Mouse (Mus musculus): ENCODE data around the gene Clec11a. TPM values are rescaled to one million over a fixed set of nuclear protein-coding genes. Genes with fewer than 3 reads are reported as not detected.

The Clec11a gene
- polyA plus RNA-seq, 1 experiment, result 1.8 TPM

- no peaks in the 10 kb centered on the region for H3K36me3 ChIP-seq (replicated peaks; ENCODE audit: low read length)
- TF ChIP-seq GATA1 (IDR thresholded peaks at IDR 0.05; ENCODE audit: borderline replicate concordance, low read length) (no peak), FLI1 (IDR thresholded peaks at IDR 0.05; ENCODE audit: low read length) (no peak)
- H3K4me1 ChIP-seq, result no peaks in the 10 kb centered on the region
- no peak overlapping the region for H3K4me3 ChIP-seq (replicated peaks)
- H3K9me3 ChIP-seq, result no peaks in the 10 kb centered on the region
- H3K27me3 ChIP-seq (replicated peaks), result peaks cover 79% of the 10 kb centered on the region
Measured at GRCm38 (mm10) chr7:44326614-44327013, 19.9 kb upstream of the Clec11a start.

GRCm38 (mm10) chr7:44322290-44322689, 15.6 kb upstream of the Clec11a start:
- H3K9me3 ChIP-seq, result no peaks in the 10 kb centered on the region
- H3K27me3 ChIP-seq (replicated peaks), result peaks cover 80% of the 10 kb centered on the region

GRCm38 (mm10) chr7:44320886-44321285, 14.2 kb upstream of the Clec11a start:
- Histone ChIP-seq H3K36me3 (replicated peaks; ENCODE audit: low read length) (no peaks in the 10 kb centered on the region), H3K9me3 (no peaks in the 10 kb centered on the region), H3K27me3 (replicated peaks) (peaks cover 79% of the 10 kb centered on the region), H3K4me3 (replicated peaks) (no peak overlapping the region), H3K4me1 (no peaks in the 10 kb centered on the region)
- TF ChIP-seq FLI1 (IDR thresholded peaks at IDR 0.05; ENCODE audit: low read length) (no peak), GATA1 (IDR thresholded peaks at IDR 0.05; ENCODE audit: borderline replicate concordance, low read length) (no peak)

More at GRCm38 (mm10) chr7:44322290-44322689, 15.6 kb upstream of the Clec11a start:
- Histone ChIP-seq H3K4me3 (replicated peaks) (no peak overlapping the region), H3K4me1 (no peaks in the 10 kb centered on the region), H3K36me3 (replicated peaks; ENCODE audit: low read length) (no peaks in the 10 kb centered on the region)
- TF ChIP-seq GATA1 (IDR thresholded peaks at IDR 0.05; ENCODE audit: borderline replicate concordance, low read length), result no peak
- TF ChIP-seq FLI1 (IDR thresholded peaks at IDR 0.05; ENCODE audit: low read length), result no peak

- Histone ChIP-seq H3K4me3 (replicated peaks) (no peak overlapping the region), H3K36me3 (replicated peaks; ENCODE audit: low read length) (no peaks in the 10 kb centered on the region), H3K4me1 (no peaks in the 10 kb centered on the region), H3K9me3 (no peaks in the 10 kb centered on the region), H3K27me3 (replicated peaks) (peaks cover 74% of the 10 kb centered on the region)
- no peak for TF ChIP-seq GATA1 (IDR thresholded peaks at IDR 0.05; ENCODE audit: borderline replicate concordance, low read length)
- TF ChIP-seq FLI1 (IDR thresholded peaks at IDR 0.05; ENCODE audit: low read length), result no peak
Measured at GRCm38 (mm10) chr7:44317913-44318312, 11.2 kb upstream of the Clec11a start.

GRCm38 (mm10) chr7:44312484-44312883, 5.8 kb upstream of the Clec11a start:
- Histone ChIP-seq H3K4me3 (replicated peaks) (no peak overlapping the region), H3K4me1 (peaks cover 19% of the 10 kb centered on the region), H3K27me3 (replicated peaks) (peaks cover 91% of the 10 kb centered on the region), H3K9me3 (no peaks in the 10 kb centered on the region), H3K36me3 (replicated peaks; ENCODE audit: low read length) (no peaks in the 10 kb centered on the region)
- no peak for TF ChIP-seq FLI1 (IDR thresholded peaks at IDR 0.05; ENCODE audit: low read length)
- TF ChIP-seq GATA1 (IDR thresholded peaks at IDR 0.05; ENCODE audit: borderline replicate concordance, low read length), result no peak

- Histone ChIP-seq H3K9me3 (no peaks in the 10 kb centered on the region), H3K4me3 (replicated peaks) (no peak overlapping the region), H3K4me1 (peaks cover 20% of the 10 kb centered on the region), H3K36me3 (replicated peaks; ENCODE audit: low read length) (no peaks in the 10 kb centered on the region), H3K27me3 (replicated peaks) (peaks cover 92% of the 10 kb centered on the region)
- TF ChIP-seq GATA1 (IDR thresholded peaks at IDR 0.05; ENCODE audit: borderline replicate concordance, low read length) (no peak), FLI1 (IDR thresholded peaks at IDR 0.05; ENCODE audit: low read length) (no peak)
Measured at GRCm38 (mm10) chr7:44311713-44312304, 5.1 kb upstream of the Clec11a start.

GRCm38 (mm10) chr7:44310878-44311712, 4.4 kb upstream of the Clec11a start:
- Histone ChIP-seq H3K36me3 (replicated peaks; ENCODE audit: low read length) (no peaks in the 10 kb centered on the region), H3K27me3 (replicated peaks) (peaks cover 90% of the 10 kb centered on the region), H3K4me1 (peaks cover 27% of the 10 kb centered on the region), H3K4me3 (replicated peaks) (peak overlapping the region; percentile 81), H3K9me3 (no peaks in the 10 kb centered on the region)
- TF ChIP-seq FLI1 (IDR thresholded peaks at IDR 0.05; ENCODE audit: low read length) (no peak), GATA1 (IDR thresholded peaks at IDR 0.05; ENCODE audit: borderline replicate concordance, low read length) (no peak)

- H3K36me3 ChIP-seq (replicated peaks; ENCODE audit: low read length), result no peaks in the 10 kb centered on the region
- H3K4me3 ChIP-seq (replicated peaks), result peak overlapping the region; percentile 81
- no peak for TF ChIP-seq FLI1 (IDR thresholded peaks at IDR 0.05; ENCODE audit: low read length)
- no peak for TF ChIP-seq GATA1 (IDR thresholded peaks at IDR 0.05; ENCODE audit: borderline replicate concordance, low read length)
- peaks cover 83% of the 10 kb centered on the region for H3K27me3 ChIP-seq (replicated peaks)
- H3K4me1 ChIP-seq, result peaks cover 35% of the 10 kb centered on the region
- no peaks in the 10 kb centered on the region for H3K9me3 ChIP-seq
Measured at GRCm38 (mm10) chr7:44310285-44310877, 3.7 kb upstream of the Clec11a start.

GRCm38 (mm10) chr7:44309475-44310284, 3.0 kb upstream of the Clec11a start, which contains the start of gene Shank1:
Gene Shank1 (plus strand): TSS chr7:44310253.
- no peaks in the 10 kb centered on the region for H3K36me3 ChIP-seq (replicated peaks; ENCODE audit: low read length)
- H3K27me3 ChIP-seq (replicated peaks), result peaks cover 82% of the 10 kb centered on the region
- peak within 1 kb of the TSS; percentile 81 for H3K4me3 ChIP-seq (replicated peaks)
- TF ChIP-seq GATA1 (IDR thresholded peaks at IDR 0.05; ENCODE audit: borderline replicate concordance, low read length), result no peak
- no peak for TF ChIP-seq FLI1 (IDR thresholded peaks at IDR 0.05; ENCODE audit: low read length)
- H3K4me1 ChIP-seq, result peaks cover 39% of the 10 kb centered on the region
- H3K9me3 ChIP-seq, result no peaks in the 10 kb centered on the region

Data from megakaryocyte, embryonic 14.5 days (primary cell).